Mouse (Mus musculus): Measurements from ENCODE around the gene Ccdc40.
A peak's percentile ranks its signal among the peaks of the same experiment; 100 is the strongest.
"Not testable (repeated sequence)": the region's sequence is repeated elsewhere in the genome, so short reads cannot be mapped to it uniquely, and the experiment has no call there.

Gene Ccdc40

DNA sequence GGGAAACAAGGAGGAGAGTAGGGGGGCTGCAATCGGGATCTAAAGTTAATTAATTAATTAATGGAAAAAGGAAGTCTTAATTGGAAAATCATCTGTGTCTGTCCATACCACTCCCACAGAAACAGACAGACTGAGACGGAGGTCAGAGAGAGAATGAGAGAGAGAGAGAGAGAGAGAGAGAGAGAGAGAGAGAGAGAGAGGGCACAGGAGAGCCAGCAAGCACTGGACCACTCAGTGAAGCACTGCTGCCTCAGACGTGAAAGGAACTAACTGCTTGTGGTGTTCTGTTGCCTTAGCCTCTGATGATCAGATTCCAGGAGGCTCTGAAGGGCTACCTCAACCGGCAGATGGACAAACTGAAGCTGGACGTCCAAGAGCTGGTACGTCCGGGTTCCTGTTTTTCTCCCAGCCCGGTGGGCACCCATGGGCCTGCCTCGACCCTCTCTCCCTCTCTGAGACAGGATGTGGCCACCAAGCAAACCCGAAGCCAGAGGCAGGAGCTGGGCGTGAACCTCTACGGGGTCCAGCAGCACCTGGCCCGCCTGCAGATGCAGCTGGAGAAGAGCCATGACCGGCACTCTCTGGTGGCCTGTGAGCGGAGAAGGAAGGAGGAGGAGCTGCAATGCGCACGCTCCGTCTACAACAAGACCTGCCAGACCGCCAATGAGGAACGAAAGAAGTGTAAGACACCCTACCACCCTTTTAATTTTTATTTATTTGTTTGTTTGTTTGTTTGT is 9.4 kb downstream of the Ccdc40 start:
- DNase-seq = no peak

DNA sequence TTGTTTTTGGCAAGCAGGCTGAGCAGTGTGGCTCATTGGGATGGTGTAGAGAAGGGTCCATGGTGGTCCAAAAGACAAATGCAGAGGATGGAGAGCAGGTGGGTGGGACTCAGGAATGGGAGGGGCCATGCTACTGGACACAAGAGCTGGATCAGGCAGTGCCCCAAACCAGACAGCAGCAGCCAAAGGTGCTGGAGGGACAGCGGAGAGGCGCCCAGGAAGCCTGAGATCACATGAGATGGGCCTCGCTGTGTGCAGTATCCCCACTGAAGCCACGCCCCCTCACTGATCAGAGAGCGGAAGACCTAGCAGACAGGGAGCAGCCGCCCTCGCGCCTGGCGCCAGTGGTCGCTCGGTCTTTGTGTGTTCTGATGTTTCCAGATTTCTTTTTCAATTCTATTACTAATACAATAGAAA is 9.9 kb downstream of the Ccdc40 start:
- DNase-seq = no peak

DNA sequence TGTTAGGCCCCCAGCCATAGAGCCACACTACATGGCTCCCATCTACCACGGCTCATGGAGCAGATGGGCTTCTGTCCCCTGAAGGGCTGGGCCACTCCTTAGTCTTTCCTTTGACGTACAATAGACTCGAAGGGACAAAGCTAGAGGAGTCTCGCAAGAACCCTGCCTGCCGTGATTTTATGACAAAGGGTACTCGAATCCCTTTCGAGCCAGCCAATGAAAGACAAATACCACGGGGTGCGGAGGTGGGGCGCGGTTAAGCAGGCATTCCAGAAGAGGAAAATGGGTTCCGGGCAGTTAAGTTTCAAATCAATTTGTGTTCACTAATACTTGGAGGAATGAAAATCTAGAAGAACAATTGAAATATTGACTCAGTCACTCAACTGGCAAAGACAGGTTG is 11.1 kb downstream of the Ccdc40 start:
- no peak for DNase-seq

DNA sequence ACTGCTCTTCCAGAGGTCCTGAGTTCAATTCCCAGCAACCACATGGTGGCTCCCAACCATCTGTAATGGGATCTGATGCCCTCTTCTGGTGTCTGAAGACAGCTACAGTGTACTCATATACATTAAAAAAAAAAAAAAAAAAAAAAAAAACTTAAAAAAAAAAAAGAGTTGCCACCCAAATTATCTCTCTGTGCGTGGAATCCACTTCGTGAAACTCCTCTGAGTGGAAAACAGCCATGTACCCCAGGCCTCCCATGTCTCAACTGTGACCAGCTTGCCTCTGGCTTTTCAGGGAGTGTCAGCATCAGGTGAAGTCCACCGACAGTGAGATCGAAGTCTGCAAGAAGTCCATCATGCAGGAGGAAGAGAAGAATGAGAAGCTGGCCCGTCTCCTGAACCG is 17.2 kb downstream of the Ccdc40 start:
- not testable (repeated sequence) for DNase-seq

DNA sequence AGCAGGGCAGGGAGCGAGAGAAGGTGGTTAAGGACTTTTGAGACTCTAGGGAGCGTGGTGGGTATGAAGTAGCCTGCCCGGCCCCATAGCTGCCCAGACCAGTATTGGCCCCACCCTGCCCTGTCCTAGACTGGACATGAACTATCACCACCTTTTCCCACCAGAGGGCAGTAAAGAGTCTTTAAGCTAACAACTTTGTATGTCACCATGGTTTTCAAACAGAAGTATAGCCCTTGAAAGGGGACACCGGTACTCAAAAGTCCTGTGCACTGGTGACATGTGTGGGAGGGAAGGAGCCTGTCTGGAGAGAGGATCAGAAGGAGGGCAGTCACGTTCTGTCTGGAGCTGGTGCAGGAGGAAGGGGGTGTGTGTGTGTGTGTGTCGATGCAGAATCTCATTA is 20.6 kb downstream of the Ccdc40 start:
- DNase-seq = peak; percentile 90

DNA sequence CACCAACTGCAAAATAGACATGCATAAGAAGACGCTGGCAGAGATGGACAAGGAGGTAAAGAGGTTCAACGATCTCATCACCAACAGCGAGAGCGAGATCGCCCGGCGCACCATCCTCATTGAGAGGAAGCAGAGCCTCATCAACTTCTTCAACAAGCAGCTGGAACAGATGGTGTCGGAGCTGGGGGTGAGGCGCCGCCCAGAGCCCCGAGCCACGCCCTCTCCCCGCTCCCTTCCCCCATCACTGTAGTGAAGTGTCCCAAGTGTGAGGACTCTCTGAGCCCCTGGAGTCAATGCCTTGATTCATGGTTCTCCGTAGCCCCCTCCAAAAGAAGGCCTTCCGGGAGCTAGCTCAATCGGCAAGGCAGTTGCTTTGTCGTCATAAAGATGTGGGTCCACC is 22.6 kb downstream of the Ccdc40 start:
- no peak for DNase-seq

DNA sequence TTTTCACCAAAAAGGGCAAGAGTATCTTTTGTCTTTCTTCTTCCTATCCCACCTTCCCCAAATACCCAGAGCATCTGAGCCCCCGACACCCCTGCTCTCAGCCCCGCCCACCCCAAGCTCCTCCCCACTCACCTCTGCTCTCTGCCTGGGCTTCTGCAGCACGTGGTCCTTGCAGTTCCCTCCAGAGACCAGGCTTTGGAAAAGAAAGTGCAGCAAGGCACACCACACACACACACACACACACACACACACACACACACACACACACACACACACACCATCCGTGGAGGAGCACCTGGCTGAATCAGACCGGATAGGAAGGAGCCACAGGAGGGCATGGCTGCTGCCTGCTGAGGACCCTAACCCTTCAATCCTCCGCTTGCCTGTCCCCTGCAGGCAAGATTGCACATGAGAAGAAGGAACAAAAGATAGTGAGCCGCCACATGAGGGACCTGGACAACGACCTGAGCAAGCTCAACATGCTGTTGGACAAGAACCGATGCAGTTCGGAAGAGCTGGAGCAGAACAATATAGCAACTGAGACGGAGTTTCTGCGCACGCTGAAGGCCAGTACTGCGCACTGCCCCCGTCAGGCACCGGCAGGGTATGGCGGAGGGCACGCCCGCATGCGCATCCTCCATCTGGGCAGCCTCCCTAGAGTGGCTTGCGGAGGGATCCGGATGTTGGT is 24.6 kb downstream of the Ccdc40 start:
- DNase-seq = no peak

DNA sequence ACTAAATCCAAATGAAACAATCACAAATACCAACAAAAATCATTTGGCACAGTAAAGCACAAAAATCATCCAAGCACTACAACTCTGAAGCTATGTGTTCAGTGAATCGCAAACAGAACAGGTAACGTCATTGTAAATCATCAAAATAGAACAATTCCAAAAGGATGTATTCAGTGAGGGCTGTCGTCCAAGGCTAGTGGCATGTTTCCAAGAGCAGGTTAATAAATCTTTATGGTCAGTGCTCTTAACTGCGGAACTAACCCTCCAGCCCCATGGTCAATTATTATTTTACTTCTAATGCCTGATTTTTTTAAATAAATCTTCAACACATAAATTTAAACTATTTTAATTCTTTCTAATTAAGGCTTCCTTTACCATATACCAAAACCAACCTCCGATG is 28.2 kb downstream of the Ccdc40 start:
- not testable (repeated sequence) for DNase-seq

DNA sequence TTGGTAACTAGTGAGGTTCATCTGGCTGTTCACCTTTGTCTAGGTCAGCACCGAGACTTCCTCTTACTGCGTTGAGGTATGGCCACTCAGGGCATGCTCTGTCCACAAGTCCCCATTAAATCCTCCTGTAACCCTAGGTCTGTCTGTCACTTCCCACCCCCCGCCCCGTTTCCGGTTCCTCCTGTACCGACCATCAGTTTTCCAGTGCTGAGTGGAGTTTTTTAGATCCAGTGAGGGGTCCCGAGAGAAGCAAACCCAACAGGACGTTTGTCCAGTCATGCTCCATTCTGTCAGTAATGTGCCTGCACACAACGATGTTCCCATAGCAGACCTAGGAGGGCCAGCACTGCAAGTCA is 29.8 kb downstream of the Ccdc40 start:
- no peak for DNase-seq

DNA sequence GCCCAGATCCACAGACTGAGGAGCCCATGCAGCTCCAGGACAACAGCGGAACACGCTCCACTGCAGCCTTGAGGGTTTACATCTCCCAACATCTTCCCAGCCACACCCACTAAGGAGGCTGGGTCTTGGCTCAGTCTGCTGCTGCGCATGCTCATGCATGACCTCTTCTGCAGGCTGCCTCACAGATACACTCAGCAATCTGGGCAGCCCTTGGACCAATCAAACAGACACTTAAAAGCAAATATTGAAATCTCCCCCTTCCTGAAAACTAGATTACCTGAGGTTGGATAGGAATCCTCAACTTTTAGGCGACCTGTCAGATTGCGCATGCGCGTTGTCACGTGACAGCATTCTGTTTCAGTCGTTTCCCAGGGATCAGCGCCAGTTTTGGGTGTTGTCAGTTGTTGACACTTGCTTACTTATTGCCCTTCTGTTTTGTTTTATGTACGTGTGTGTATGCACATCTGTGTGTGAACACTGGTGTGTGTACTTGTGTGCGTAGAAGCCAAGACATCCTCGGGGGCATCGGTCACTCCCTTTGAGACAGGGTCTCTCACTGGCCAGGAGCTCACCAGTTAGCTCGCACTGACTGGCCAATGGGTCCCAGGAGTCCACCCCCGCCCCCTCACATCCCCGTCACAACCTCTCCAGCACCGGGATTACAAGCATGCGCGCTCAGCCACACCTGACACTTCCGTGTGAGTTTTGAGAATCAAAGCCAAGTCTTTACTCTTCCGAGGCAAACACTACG is 30.4 kb downstream of the Ccdc40 start:
- peak; percentile 81 for DNase-seq

DNA sequence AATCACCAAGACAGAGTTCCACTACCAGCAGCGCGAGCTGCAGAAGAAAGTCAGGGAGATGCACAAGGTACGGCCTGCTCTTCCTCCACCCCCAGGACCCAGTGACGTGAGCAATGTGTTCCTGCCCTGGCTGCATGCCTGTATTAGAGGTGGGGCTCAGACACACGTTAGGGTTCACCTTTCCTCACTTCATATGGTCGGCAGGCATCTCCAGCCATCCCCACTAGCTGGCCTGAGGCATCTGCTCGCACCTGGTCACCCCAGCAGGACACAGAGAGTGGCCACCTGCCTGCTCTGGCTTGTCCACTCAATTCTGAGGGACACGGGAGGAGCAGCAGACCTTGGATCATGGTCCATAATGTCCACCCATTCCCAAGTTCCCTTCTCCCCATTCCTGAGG is 31.6 kb downstream of the Ccdc40 start:
- DNase-seq = peak; percentile 65

DNA sequence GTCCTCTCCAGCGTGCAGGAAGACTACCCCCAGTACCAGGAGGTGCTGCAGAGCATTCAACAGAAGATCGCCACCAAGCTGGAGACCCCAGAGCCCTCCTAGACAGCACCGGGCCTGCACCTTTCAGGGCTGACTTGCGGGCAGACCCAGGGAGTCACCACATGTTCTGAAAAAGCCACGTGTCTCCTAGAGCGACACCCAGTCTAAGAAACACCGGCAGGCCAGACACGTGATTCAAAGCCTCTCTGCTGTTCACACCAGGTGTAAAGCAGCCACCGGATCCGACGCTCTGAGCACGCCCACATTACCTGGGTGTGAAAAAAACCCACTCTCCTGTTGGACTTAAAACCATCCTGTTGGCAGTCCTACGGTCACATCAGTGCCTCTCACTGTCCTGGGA is 36.0 kb downstream of the Ccdc40 start:
- no peak for DNase-seq

DNA sequence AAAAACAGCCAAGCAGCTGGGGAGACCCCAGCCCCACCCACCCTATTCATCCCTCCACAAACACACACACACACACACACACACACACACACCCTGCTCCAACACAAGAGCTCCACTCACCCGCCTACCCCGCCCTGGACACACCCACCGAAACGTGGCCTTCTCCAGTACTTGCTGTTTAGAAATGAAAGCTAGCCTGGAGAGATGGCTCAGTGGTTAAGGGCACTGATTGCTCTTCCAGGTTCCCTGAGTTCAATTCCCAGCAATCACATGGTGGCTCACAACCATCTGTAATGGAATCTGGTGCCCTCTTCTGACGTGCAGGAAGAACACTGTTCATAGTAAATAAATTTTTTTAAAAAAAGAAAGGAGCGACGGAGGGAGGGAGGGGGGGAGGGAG is 37.4 kb downstream of the Ccdc40 start:
- DNase-seq = no peak

DNA sequence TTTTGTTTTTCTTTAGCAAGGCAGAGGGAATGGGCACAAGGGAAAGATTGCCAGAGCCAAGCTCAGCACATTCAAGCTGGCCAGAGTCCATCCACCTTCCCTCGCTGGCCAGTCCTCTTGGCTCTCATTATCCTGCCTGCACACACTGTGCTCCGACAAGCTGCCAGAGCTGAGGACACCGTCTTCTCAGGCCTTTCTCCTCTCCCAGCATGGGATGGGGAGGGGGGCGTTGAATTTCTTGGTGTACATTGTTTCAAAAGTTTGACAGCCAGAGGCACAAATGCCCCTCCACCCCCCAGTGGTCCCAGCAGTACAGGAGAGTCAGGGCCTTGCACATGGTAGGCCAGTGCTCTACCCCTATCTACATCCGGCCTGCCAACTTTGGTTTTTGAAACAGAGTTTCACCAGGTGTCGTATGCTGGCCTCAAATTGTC is 38.9 kb downstream of the Ccdc40 start:
- DNase-seq = peak; percentile 90

DNA sequence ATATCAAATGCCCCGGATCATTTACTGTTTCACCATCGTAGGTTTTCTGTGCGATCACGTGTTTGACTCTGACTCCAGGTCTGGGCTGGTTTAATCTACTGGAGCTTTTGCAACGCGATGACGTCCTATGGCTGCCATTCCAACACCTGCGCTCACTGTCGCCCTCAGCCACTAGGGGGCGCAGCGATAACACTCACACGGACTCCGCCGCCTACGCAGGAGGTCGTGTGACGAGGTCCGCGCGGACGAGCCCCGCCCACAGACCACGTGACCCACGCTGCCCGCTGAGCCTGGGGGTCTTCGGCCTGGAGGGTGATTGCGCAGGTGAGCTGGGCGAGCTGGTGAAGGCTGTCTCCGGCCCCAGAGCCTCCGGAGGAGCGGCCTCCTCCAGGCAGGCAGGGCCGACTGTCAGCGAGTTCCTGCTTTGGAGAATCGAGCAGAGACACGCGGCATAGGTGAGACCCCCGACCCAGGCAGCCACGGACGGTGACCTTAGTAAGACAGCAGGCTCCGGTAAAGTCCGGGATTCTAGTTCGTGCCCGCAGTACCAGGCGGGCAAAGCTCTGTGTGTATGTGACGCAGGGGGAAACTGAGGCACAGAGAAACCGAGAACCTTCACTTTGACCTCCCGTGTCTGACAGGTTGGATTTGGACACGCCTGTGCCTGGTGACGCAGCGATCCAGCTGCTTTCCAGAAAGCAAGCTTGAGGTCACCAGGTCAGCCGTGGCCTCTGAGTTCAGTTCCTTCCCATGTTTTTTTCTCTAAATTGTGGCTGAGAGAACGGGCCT is 39.6 kb downstream of the Ccdc40 start, which contains the start of gene Gaa:
Gene Gaa (plus strand): TSS at position 120 of the 789 bp plus-strand sequence.
- peak; percentile 98 for DNase-seq

DNA sequence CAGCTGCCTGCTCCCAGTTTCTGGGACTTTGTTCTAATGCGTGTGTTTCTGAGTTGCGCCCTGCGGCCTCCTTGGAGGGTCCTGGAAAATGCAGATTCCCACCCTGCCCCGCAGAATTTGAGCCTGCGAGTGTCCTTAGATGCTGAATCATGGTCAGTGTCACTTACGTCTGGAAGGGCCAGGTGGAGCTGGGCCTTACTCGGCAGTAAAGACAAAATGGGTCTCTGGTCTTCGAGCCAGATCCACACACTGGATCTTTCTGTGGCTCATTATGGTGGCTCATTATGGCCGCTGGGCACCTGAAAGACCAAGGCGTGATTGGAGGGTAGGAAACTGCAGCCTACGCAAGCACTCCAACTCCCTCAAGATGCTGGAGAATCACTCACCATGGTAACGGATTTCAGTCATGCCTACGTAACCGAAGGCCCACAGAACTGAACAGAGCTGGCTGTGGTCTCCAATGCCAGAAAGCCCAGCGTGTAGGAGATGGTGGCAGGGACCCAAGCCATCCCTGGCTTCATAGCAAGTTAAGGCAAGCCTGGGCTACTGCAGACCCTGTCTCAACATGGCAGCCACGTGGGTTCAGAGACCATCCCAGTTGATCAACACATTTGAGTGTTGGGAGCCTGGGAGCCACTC is 40.3 kb downstream of the Ccdc40 start:
- DNase-seq = peak; percentile 66

DNA sequence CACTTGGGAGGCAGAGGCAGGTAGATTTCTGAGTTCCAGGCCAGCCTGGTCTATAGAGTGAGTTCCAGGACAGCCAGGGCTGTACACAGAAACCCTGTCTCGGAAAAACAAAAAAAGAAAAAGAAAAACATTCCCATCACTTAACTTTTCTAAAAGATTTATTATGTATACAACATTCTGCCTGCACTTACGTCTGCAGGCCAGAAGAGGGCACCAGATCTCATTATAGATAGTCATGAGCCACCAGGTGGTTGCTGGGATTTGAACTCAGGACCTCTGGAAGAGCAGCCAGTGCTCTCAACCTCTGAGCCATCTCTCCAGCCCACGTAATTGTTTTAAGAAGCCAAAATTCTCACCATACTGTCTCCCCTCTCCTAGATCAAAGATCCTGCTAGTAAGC is 44.1 kb downstream of the Ccdc40 start:
- not testable (repeated sequence) for DNase-seq

DNA sequence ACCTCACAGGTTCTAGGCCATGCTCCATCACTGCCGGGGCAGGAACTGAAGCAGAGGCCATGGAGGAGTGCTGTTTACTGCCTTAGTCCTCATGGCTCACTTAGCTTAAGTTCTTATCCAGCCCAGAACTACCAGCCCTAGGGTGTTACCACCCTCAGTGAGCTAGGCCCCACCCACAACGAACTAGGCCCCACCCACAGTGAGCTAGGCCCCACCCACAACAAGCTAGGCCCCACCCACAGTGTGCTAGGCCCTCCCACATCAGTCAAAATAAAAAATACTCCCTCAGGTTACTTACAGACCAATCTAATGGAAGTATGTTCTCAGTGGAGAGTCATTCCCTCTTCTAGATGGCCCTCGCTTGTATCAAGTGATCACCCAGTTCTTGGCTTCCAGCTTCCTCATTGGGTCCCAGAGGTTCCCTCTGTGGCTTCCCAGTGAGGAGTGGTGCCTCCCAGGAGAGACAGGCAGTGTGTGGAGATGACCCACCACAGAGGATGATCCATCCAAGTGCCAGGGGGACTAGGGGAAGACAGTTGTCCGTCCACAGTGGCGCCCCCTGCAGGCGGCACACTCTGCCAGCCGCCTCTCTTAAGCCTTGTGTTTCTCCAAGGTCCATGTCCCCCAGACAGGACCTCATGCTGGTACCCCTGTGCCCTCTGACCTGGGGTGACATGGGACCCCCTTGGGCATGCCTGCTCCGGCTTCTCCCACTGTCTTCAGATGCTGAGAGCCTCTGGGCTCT is 45.0 kb downstream of the Ccdc40 start:
- no peak for DNase-seq

DNA sequence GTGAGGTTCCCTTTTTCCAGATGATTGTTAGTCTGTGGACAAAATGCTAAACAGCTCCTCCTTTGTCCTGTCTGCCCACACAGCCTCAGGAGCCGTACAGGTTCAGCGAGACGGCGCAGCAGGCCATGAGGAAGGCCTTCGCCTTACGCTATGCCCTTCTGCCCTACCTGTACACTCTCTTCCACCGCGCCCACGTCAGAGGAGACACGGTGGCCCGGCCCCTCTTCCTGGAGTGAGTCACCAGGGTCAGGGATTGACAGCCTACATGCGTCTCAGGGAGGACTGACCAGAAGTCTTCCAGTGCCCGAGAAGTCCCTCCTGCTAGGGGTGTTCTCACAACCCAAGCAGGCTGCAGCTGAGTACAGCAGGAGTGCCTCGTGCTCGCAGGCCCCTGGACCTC is 52.7 kb downstream of the Ccdc40 start:
- no peak for DNase-seq

DNA sequence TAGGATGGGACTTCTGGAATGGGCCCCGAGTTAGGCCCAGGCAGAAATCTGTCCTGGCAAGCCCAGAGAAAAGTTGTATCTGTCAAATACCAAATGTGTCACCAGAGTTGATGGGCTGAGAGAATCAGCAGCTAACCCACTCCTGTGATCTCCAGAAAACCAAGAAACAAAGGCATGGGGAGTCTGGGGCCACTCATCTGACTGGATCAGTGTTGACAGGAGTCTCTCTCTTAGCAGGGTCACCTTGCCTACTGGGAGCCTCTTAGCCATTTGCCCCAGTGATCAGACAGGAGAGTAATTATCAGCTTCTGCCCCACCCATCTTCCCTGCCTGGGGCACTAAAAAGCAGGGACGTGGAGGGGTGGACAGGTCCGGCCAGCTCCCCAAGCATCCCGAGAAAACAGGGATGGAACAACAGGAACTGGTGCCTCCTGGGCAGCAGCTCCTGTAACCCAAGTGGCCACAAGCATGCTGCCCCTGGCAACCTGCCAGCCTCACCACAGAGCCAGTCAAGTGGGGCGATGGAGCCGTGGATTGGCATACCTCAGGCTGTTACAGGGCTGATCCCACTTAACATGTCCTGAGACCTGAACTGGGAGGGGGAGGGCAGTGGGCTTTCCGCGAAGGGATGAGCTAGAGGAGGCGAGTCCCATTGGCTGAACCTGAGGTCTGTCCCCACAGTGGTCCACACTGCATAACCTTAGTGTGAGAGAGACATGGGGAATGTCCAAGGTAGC is 57.6 kb downstream of the Ccdc40 start:
- peak; percentile 40 for DNase-seq
